8 mouse cellular contexts compared by ENCODE assay signal in genomic region chr10:42697007-42697406, GRCm38 (mm10).
DNase-seq lines count a peak whose midpoint lies in the region; ATAC-seq and TF ChIP-seq lines count a peak whose summit lies in the region.

No protein-coding gene starts in this region.

- H3K9me3 ChIP-seq in midbrain, embryonic 14.5 days (ENCODE audit: control insufficient read depth, low read length) = no peaks in the 10 kb centered on the region
- H3K9me3 ChIP-seq in midbrain, embryonic 16.5 days (replicated peaks; ENCODE audit: control insufficient read depth, low read length, poor library complexity, severe bottlenecking) = no peaks in the 10 kb centered on the region
- no peaks in the 10 kb centered on the region for H3K9me3 ChIP-seq in embryonic facial prominence, embryonic 11.5 days (replicated peaks; ENCODE audit: control insufficient read depth, low read length)
- no peaks in the 10 kb centered on the region for H3K9me3 ChIP-seq in stomach, postnatal 0 days (ENCODE audit: control insufficient read depth, low read length)

- no peak overlapping the region for H3K4me3 ChIP-seq in midbrain, embryonic 14.5 days (replicated peaks; ENCODE audit: low read depth, low read length)
- no peak overlapping the region for H3K4me3 ChIP-seq in midbrain, embryonic 16.5 days (ENCODE audit: low read depth, low read length)
- no peak overlapping the region for H3K4me3 ChIP-seq in bone marrow, adult 2 months (replicated peaks; ENCODE audit: control insufficient read depth, low read depth, low read length)
- no peak overlapping the region for H3K4me3 ChIP-seq in embryonic facial prominence, embryonic 11.5 days (ENCODE audit: low read depth, low read length)
- no peak overlapping the region for H3K4me3 ChIP-seq in left cerebral cortex, adult 2 months
- no peak overlapping the region for H3K4me3 ChIP-seq in stomach, postnatal 0 days (ENCODE audit: low read depth, low read length)

- WGBS in midbrain, embryonic 14.5 days = 34% methylated on average over 8 of the region's 8 CpGs
- WGBS in midbrain, embryonic 16.5 days = 26% methylated on average over 8 of the region's 8 CpGs
- WGBS in bone marrow, adult 2 months = 40% methylated on average over 8 of the region's 8 CpGs
- 25% methylated on average over 8 of the region's 8 CpGs for WGBS in embryonic facial prominence, embryonic 11.5 days
- WGBS in stomach, postnatal 0 days = 31% methylated on average over 8 of the region's 8 CpGs

- no peak overlapping the region for H3K4me2 ChIP-seq in midbrain, embryonic 14.5 days (ENCODE audit: low read length)
- no peak overlapping the region for H3K4me2 ChIP-seq in midbrain, embryonic 16.5 days (ENCODE audit: low read length)
- no peak overlapping the region for H3K4me2 ChIP-seq in embryonic facial prominence, embryonic 11.5 days (ENCODE audit: low read depth, low read length)
- H3K4me2 ChIP-seq in stomach, postnatal 0 days (replicated peaks; ENCODE audit: low read depth) = no peak overlapping the region

- peaks cover 23% of the 10 kb centered on the region for H3K36me3 ChIP-seq in midbrain, embryonic 14.5 days (ENCODE audit: control insufficient read depth, insufficient read depth, low read length)
- peaks cover 3% of the 10 kb centered on the region; the same call in 1 of the 2 replicates for H3K36me3 ChIP-seq in midbrain, embryonic 16.5 days (ENCODE audit: control insufficient read depth, insufficient read depth, low read length)
- no peaks in the 10 kb centered on the region for H3K36me3 ChIP-seq in embryonic facial prominence, embryonic 11.5 days (replicated peaks; ENCODE audit: control insufficient read depth, insufficient read depth, low read depth, low read length)
- H3K36me3 ChIP-seq in stomach, postnatal 0 days (ENCODE audit: control insufficient read depth, insufficient read depth, low read length) = 0 out of 2 replicates have a peak, but pooled peaks cover 2% of the 10 kb centered on the region

- peak; percentile 81 for DNase-seq in midbrain, embryonic 14.5 days
- peak; percentile 81 for DNase-seq in embryonic facial prominence, embryonic 11.5 days (ENCODE audit: low spot score)
- peak; percentile 71 for DNase-seq in heart, postnatal 4 days
- peak; percentile 65 to 77 for DNase-seq in left cerebral cortex, adult 2 months (ENCODE audit: extremely low spot score in 1 of 2, low spot score in 2 of 2)
- DNase-seq in stomach, postnatal 0 days (ENCODE audit: low spot score) = peak; percentile 73

- no peak for TF ChIP-seq EP300 in stomach, postnatal 0 days (optimal IDR thresholded peaks at IDR 0.05)

- no peaks in the 10 kb centered on the region for H3K27me3 ChIP-seq in midbrain, embryonic 14.5 days (ENCODE audit: control insufficient read depth, insufficient read depth, low read length)
- no peaks in the 10 kb centered on the region for H3K27me3 ChIP-seq in midbrain, embryonic 16.5 days (ENCODE audit: control insufficient read depth, insufficient read depth, low read depth, low read length)
- no peaks in the 10 kb centered on the region for H3K27me3 ChIP-seq in embryonic facial prominence, embryonic 11.5 days (ENCODE audit: control insufficient read depth, insufficient read depth, low read length)
- H3K27me3 ChIP-seq in stomach, postnatal 0 days (ENCODE audit: control insufficient read depth, insufficient read depth, low read length) = no peaks in the 10 kb centered on the region

- intact Hi-C loops in left cerebral cortex, adult 2 months (cut with DNase I) = loop anchor here (5.0 kb wide), 2 partner anchors 35 to 105 kb away; no protein-coding TSS in a partner anchor

- no peak overlapping the region for H3K27ac ChIP-seq in midbrain, embryonic 14.5 days (replicated peaks; ENCODE audit: low read depth, low read length)
- H3K27ac ChIP-seq in midbrain, embryonic 16.5 days (ENCODE audit: low read length) = no peak overlapping the region
- no peak overlapping the region for H3K27ac ChIP-seq in bone marrow, adult 2 months (ENCODE audit: control insufficient read depth, insufficient read depth, low read depth, low read length, poor library complexity)
- no peak overlapping the region for H3K27ac ChIP-seq in embryonic facial prominence, embryonic 11.5 days (replicated peaks; ENCODE audit: low read depth, low read length)
- H3K27ac ChIP-seq in left cerebral cortex, adult 2 months = no peak overlapping the region
- H3K27ac ChIP-seq in stomach, postnatal 0 days (replicated peaks) = no peak overlapping the region

- no peaks in the 10 kb centered on the region for H3K4me1 ChIP-seq in midbrain, embryonic 14.5 days (ENCODE audit: control insufficient read depth, insufficient read depth, low read length)
- no peaks in the 10 kb centered on the region for H3K4me1 ChIP-seq in midbrain, embryonic 16.5 days (ENCODE audit: control insufficient read depth, insufficient read depth, low read length)
- H3K4me1 ChIP-seq in bone marrow, adult 2 months (ENCODE audit: control insufficient read depth, insufficient read depth, low read length) = no peaks in the 10 kb centered on the region
- no peaks in the 10 kb centered on the region for H3K4me1 ChIP-seq in embryonic facial prominence, embryonic 11.5 days (ENCODE audit: control insufficient read depth, insufficient read depth, low read length)
- no peaks in the 10 kb centered on the region for H3K4me1 ChIP-seq in stomach, postnatal 0 days (replicated peaks; ENCODE audit: control insufficient read depth, insufficient read depth)

- no peak for TF ChIP-seq POLR2A in bone marrow, adult 2 months (IDR thresholded peaks at IDR 0.05; ENCODE audit: borderline replicate concordance, control insufficient read depth, low read depth, low read length)

- ATAC-seq in midbrain, embryonic 14.5 days (ENCODE audit: low FRiP score, low TSS enrichment) = no peak
- no peak for ATAC-seq in midbrain, embryonic 16.5 days
- ATAC-seq in embryonic facial prominence, embryonic 11.5 days (replicated peaks; ENCODE audit: insufficient number of reproducible peaks, low FRiP score, low TSS enrichment, low read depth) = no peak
- peak; percentile 79 for ATAC-seq in monocyte, adult 5-6 weeks (replicated peaks; ENCODE audit: insufficient number of reproducible peaks, low FRiP score, low TSS enrichment, poor library complexity, severe bottlenecking)
- no peak for ATAC-seq in stomach, postnatal 0 days (ENCODE audit: low FRiP score, low TSS enrichment)

- TF ChIP-seq CTCF in bone marrow, adult 2 months (IDR thresholded peaks at IDR 0.05; ENCODE audit: control insufficient read depth, insufficient read depth, low read length) = peak; percentile 78
- TF ChIP-seq CTCF in left cerebral cortex, adult 2 months (IDR thresholded peaks at IDR 0.05) = peak; percentile 93
- TF ChIP-seq CTCF in stomach, postnatal 0 days (IDR thresholded peaks at IDR 0.05; ENCODE audit: low read depth) = peak; percentile 86

- H3K9ac ChIP-seq in midbrain, embryonic 14.5 days (replicated peaks; ENCODE audit: low read length) = no peak overlapping the region
- no peak overlapping the region for H3K9ac ChIP-seq in midbrain, embryonic 16.5 days (ENCODE audit: low read depth, low read length)
- no peak overlapping the region for H3K9ac ChIP-seq in embryonic facial prominence, embryonic 11.5 days (replicated peaks; ENCODE audit: low read length)
- H3K9ac ChIP-seq in stomach, postnatal 0 days (ENCODE audit: low read length) = no peak overlapping the region
